Mouse (Mus musculus) hindbrain, postnatal 0 days (tissue): ENCODE measurements at regions not wholly inside any gene's neighbourhood (a gene's known extent, or its start where the extent isn't known, plus 50 kb on each side); places are given as distances from the start of the nearest gene placed in this dataset.

Experiments
- ATAC-seq: fragments of 200-750 bp; cut with Nextera tagmentation; 2 replicates; pipeline ENCODE4 v1.8.0; 2017; ENCODE audit warnings: mild to moderate bottlenecking, moderate TSS enrichment, moderate library complexity
- DNase-seq: peaks from one replicate; pipeline ENCODE4 v3.0.0-alpha.2; 2015; ENCODE audit warnings: low spot score
- H3K27ac ChIP-seq: fragments of 300-500 bp; sonication (generic); 2 replicates; pipeline ENCODE4 v1.5.1; 2014; ENCODE audit warnings: mild to moderate bottlenecking
- H3K27me3 ChIP-seq: fragments of 300-500 bp; sonication (generic); 2 replicates; pipeline ENCODE4 v1.6.1; 2014; ENCODE audit warnings: low read length, mixed read lengths; ENCODE audit not compliant: insufficient read depth
- H3K36me3 ChIP-seq: fragments of 300-500 bp; sonication (generic); 2 replicates; pipeline ENCODE4 v1.6.1; 2014; ENCODE audit warnings: low read length, mixed read lengths; ENCODE audit not compliant: insufficient read depth
- H3K4me1 ChIP-seq: fragments of 300-500 bp; sonication (generic); 2 replicates; pipeline ENCODE4 v1.6.1; 2014; ENCODE audit warnings: antibody characterized with exemption, low read length, mixed read lengths; ENCODE audit not compliant: insufficient read depth
- H3K4me2 ChIP-seq: fragments of 300-500 bp; sonication (generic); 2 replicates; pipeline ENCODE4 v1.6.1; 2014; ENCODE audit warnings: low read depth, mild to moderate bottlenecking, low read length, moderate library complexity, mixed read lengths
- H3K4me3 ChIP-seq: fragments of 300-500 bp; sonication (generic); 2 replicates; pipeline ENCODE4 v1.5.1; 2014; ENCODE audit warnings: low read length
- H3K9ac ChIP-seq: fragments of 300-500 bp; sonication (generic); replicated peaks from 2 replicates; pipeline ENCODE4 v1.6.1; 2014; ENCODE audit warnings: mild to moderate bottlenecking, low read length, moderate library complexity, mixed read lengths
- H3K9me3 ChIP-seq: fragments of 300-500 bp; sonication (generic); 2 replicates; pipeline ENCODE4 v1.6.1; 2016; ENCODE audit warnings: low read length, mixed read lengths
- CTCF ChIP-seq: IDR thresholded peaks from 2 replicates; pipeline ENCODE4 v1.5.1; 2016; ENCODE audit warnings: antibody characterized with exemption, control low read depth, low read depth
- WGBS: fragments of 180-500 bp; shearing (Covaris S2); extraction: QIAGEN DNeasy Blood & Tissue Kit; methylation state at CpG from one replicate; pipeline ENCODE4 v1.1.7; 2014; 5-methylcytosine and 5-hydroxymethylcytosine counted together

DNA sequence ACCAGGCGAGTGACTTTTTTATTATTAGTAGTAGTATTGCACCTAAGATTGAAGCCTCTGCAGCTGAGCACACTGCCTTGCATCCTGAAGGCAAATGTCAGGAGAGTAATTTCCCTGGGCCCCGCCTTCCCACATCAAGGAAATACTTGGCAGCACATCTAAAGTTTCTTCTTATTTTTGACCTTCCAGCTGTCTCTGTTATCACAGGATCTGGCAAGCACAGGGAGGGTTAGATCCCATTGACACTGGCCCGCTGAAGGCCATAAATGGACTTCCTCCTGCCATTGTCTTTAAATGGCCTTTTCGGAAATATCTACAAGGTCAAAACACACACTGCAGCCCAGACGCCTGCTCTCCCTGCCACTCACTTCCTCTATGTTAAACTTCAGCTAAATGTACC is 238.6 kb upstream of the A1bg start:
- no peak overlapping the region for H3K4me2 ChIP-seq
- no peak overlapping the region for H3K4me3 ChIP-seq
- ATAC-seq, result no peak
- WGBS, result 71% methylated on average over 5 of the region's 5 CpGs
- H3K9ac ChIP-seq, result no peak overlapping the region
- no peaks in the 10 kb centered on the region for H3K4me1 ChIP-seq
- TF ChIP-seq CTCF, result no peak
- no peaks in the 10 kb centered on the region for H3K27me3 ChIP-seq
- no peaks in the 10 kb centered on the region for H3K36me3 ChIP-seq
- H3K9me3 ChIP-seq, result no peaks in the 10 kb centered on the region
- DNase-seq, result no peak
- H3K27ac ChIP-seq, result no peak overlapping the region

DNA sequence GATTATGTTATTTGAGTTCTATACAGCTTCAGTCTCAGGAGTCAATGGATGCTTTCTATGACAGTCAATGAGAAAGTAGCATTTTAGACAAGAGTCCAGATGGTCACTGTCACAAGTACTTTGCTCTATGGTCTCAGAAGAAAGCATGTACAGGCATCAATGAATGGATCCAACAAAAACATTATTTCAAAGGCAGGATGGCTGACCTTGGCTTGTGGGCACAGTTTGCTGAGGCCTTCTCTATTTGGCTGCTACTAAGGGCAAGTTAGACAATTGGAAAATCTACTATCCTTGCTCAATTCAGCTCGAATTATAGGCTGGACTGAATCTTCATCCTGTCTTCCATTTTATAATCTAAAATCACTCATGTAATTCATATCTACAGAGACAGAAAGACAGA is 237.9 kb upstream of the A1bg start:
- no peaks in the 10 kb centered on the region for H3K4me1 ChIP-seq
- H3K4me3 ChIP-seq, result no peak overlapping the region
- no peak overlapping the region for H3K4me2 ChIP-seq
- H3K9me3 ChIP-seq, result no peaks in the 10 kb centered on the region
- TF ChIP-seq CTCF, result no peak
- H3K27ac ChIP-seq, result no peak overlapping the region
- ATAC-seq, result no peak
- 74% methylated on average over 1 of the region's 1 CpGs for WGBS
- H3K36me3 ChIP-seq, result no peaks in the 10 kb centered on the region
- no peaks in the 10 kb centered on the region for H3K27me3 ChIP-seq
- no peak overlapping the region for H3K9ac ChIP-seq
- no peak for DNase-seq

- 86% methylated on average over 5 of the region's 5 CpGs for WGBS
- H3K9ac ChIP-seq, result no peak overlapping the region
Measured at GRCm38 (mm10) chr15:61159552-61159951, 236.7 kb upstream of the A1bg start.

DNA sequence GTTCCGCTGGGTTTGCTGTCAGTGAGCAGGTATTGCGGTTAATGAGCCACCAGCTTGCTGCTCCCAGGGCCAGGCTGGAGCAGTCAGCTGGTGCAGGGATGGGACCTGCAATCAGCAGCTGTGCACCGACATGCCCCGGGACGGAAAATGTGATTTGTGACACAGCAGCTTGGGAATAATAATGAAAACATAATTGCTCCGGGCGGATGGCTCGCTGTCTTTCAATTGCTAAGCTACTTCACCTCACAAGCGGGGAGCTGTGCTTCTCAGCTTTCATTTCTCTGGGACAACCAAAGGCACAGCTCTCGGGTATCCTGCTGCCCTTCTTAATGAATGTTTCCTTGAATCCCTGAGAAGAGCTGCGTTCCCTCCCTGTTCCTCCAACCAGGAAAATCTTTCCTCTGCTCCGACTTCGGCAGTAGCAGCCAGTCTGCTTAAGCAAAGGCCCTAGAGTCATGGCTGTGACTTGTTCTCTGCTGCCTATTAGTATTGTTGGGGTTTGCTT is 235.3 kb upstream of the A1bg start:
- H3K4me2 ChIP-seq, result peak overlapping the region; percentile 72
- no peaks in the 10 kb centered on the region for H3K27me3 ChIP-seq
- peak overlapping the region; percentile 37 for H3K4me3 ChIP-seq
- no peaks in the 10 kb centered on the region for H3K36me3 ChIP-seq
- peak overlapping the region; percentile 66 for H3K27ac ChIP-seq
- DNase-seq, result peak; percentile 76
- peak; percentile 80 for ATAC-seq
- peak overlapping the region; percentile 53 for H3K9ac ChIP-seq
- WGBS, result 9% methylated on average over 13 of the region's 13 CpGs
- no peaks in the 10 kb centered on the region for H3K4me1 ChIP-seq
- no peak for TF ChIP-seq CTCF
- H3K9me3 ChIP-seq, result no peaks in the 10 kb centered on the region

More at GRCm38 (mm10) chr15:61159552-61159951, 236.7 kb upstream of the A1bg start:
- H3K27ac ChIP-seq, result no peak overlapping the region
- no peak overlapping the region for H3K4me3 ChIP-seq
- H3K36me3 ChIP-seq, result no peaks in the 10 kb centered on the region
- H3K9me3 ChIP-seq, result no peaks in the 10 kb centered on the region
- H3K4me2 ChIP-seq, result no peak overlapping the region
- no peak for TF ChIP-seq CTCF
- H3K4me1 ChIP-seq, result no peaks in the 10 kb centered on the region
- H3K27me3 ChIP-seq, result no peaks in the 10 kb centered on the region
- ATAC-seq (no peak), DNase-seq (no peak)

DNA sequence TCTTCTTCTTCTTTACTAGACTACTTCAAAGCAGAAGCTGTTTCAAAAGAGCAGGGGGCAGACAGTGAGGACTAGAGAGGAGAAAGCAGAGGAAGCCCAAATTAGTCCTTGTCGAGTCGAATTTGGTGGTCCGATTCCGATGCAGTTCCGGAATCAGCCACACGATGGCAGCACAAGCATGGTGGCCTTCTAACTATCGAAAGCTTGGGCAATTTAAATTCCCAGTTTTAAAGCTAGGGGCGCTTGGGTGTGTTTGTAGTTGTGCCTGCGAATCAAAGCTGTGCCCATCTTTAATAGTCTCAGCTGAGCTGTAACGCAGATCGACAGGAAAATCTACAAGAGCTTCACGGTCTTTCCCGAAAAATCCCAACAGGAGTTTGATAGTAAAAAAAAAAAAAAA is 234.7 kb upstream of the A1bg start:
- Histone ChIP-seq H3K4me2 (peak overlapping the region; percentile 72), H3K27ac (peak overlapping the region; percentile 66; the same call in 1 of the 2 replicates), H3K36me3 (no peaks in the 10 kb centered on the region), H3K9me3 (no peaks in the 10 kb centered on the region), H3K9ac (peak overlapping the region; percentile 53; the same call in 1 of the 2 replicates), H3K27me3 (no peaks in the 10 kb centered on the region), H3K4me3 (peak overlapping the region; percentile 37), H3K4me1 (no peaks in the 10 kb centered on the region)
- ATAC-seq (peak; percentile 89), DNase-seq (peak; percentile 94)
- TF ChIP-seq CTCF, result peak; percentile 99
- WGBS, result 3% methylated on average over 13 of the region's 13 CpGs

DNA sequence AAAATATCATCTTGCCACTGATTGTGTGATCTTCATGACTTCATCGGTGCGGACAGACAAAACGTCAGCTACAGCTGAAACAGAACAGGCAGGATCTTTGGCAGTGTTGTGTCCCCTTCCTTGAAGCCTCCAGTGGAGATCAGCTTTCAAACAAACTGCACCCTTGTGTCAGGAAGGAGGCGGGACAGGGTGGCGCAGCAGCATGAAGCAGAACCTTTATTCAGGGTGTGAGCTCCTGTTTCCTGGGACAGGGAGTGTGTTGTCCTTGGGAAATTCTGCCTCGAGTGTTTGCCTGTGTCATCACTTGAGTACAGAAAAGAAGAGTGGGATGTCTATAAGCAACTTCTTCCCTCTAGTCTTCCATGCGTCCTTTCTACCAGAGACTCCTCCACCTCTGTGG is 232.7 kb upstream of the A1bg start:
- no peak for TF ChIP-seq CTCF
- ATAC-seq, result no peak
- Histone ChIP-seq H3K4me1 (no peaks in the 10 kb centered on the region), H3K9ac (no peak overlapping the region), H3K27ac (no peak overlapping the region), H3K9me3 (no peaks in the 10 kb centered on the region), H3K36me3 (no peaks in the 10 kb centered on the region), H3K4me2 (no peak overlapping the region), H3K4me3 (no peak overlapping the region), H3K27me3 (no peaks in the 10 kb centered on the region)
- no peak for DNase-seq
- WGBS, result 67% methylated on average over 7 of the region's 7 CpGs

- Histone ChIP-seq H3K4me3 (no peak overlapping the region), H3K36me3 (no peaks in the 10 kb centered on the region), H3K9ac (no peak overlapping the region), H3K27me3 (no peaks in the 10 kb centered on the region), H3K27ac (no peak overlapping the region), H3K4me2 (no peak overlapping the region), H3K9me3 (no peaks in the 10 kb centered on the region), H3K4me1 (no peaks in the 10 kb centered on the region)
- 84% methylated on average over 12 of the region's 12 CpGs for WGBS
- DNase-seq, result no peak
- no peak for ATAC-seq
- TF ChIP-seq CTCF, result no peak
Measured at GRCm38 (mm10) chr15:61154166-61154565, 231.4 kb upstream of the A1bg start.
